Mouse (Mus musculus): ENCODE results near the gene Rnf10.

GRCm38 (mm10) chr5:115261880-115262279 is 10.8 kb downstream of the Rnf10 start:
- no peak for TF ChIP-seq CTCF (IDR thresholded peaks at IDR 0.05; ENCODE audit: control insufficient read depth, insufficient read depth, insufficient read length)
- no peak for TF ChIP-seq MAX (IDR thresholded peaks at IDR 0.05)
- no peak for TF ChIP-seq MYOD1 (IDR thresholded peaks at IDR 0.05; ENCODE audit: control insufficient read depth, insufficient read length, low read depth)
- no peak for TF ChIP-seq CEBPB (IDR thresholded peaks at IDR 0.05; ENCODE audit: low read depth)
- TF ChIP-seq USF1 (IDR thresholded peaks at IDR 0.05; ENCODE audit: low read depth), result no peak

Measured in C2C12 (cell line).